Mouse (Mus musculus) CD4-positive helper T cell, adult 2 months (primary cell): ENCODE measurements at regions not wholly inside any gene's neighbourhood (a gene's known extent, or its start where the extent isn't known, plus 50 kb on each side); places are given as distances from the start of the nearest gene placed in this dataset.
"Not testable (repeated sequence)": the region's sequence is repeated elsewhere in the genome, so short reads cannot be mapped to it uniquely, and the experiment has no call there.

Experiments
- DNase-seq: peaks from one replicate; pipeline ENCODE4 v3.0.0-alpha.2; 2012; ENCODE audit warnings: low read depth, missing footprints, low spot score

DNA sequence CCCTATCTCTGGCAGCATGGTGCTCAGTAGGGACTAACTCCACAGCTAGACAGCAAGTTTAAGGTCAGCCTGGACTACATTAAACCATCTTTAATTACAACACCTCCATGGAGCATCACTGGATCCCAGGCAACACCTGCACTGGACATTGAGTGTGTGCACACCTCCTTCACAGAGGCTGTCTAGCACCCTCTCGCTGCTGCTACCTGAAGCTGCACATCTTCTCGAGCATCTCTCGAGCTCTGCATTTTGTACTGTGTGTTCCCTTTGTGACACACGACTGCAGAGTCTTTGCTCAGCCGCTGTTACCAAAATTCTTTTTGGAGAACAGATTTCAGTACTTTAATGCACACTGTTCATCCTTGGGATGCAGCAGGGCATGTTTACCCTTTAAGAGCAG lies 212.2 kb upstream of the Smim15 start:
- no peak for DNase-seq

- peak; percentile 93 for DNase-seq
These were observed 213.0 kb upstream of the Smim15 start for GRCm38 (mm10) chr13:107831221-107831681.

DNA sequence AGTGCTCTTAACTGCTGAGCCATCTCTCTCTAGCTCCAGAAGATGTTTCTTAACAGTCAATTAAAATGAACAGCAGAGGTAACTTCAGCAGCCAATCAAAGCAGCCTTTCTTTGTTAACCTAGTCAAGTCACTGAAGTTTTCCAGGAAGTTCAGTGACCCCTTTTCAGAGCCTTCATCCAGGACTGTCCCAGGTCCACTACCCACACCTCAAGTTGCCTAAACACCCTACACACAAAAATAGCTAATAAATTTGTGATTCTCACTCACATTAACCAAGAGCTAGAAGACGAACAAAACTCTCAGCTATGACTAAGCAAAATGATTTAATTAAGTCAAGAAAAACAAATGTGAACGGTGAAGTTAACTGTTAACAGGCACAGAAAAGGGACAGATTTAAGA lies 214.0 kb upstream of the Smim15 start:
- no peak for DNase-seq

DNA sequence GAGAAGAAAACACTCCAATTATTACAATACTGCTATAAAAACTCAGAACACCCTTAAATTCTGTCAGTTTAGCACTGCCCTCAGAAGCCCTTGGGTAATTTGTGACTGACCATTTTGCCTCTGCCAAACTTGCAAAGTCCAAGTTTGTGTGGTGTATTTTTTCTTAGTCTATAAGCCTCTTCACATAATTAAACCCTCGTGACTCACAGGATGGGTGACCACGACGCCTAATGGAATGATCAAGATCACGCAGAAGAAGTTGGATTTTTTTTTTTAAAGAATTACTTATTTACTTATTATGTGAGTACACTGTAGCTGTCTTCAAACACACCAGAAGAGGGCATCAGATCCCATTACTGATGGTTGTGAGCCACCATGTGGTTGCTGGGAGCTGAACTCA lies 214.4 kb upstream of the Smim15 start:
- no peak for DNase-seq

DNA sequence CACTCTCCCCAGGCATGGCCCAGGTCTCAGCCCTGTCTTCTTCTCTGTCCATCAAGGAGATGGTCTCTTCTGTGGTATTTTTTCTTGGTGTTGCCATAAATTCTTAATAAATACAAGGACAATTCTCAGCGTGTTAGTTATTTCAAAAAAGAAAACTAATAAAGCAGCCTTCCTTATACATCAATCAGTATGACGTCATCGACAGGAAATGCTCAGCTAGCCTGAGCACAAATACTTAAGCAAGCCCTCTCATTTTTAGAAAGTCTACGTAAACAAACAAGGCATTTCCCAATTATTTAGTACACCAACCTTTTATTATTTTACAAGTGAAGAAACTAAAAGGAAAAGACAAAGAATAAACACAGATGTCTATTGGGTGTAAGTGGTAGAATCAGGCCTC lies 218.6 kb upstream of the Smim15 start:
- DNase-seq, result peak; percentile 51

DNA sequence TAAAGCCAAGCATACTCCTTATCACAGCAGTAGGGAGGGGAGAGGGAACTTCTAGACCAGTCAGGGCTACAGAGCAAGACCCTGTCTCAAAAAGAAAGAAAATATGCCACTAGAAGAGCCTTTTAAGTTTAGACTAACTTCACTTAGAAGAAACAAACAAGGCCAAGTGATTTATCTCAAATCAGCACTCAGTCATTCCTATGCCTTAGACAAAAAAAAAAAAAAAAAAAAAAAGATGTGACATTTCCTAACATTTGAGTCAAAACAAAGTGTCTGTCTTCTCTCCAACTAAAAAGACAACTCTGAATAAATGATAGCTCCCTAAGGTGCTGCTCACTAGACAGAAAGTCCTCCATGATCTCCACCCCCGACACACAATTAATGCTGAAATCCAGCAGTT lies 220.9 kb upstream of the Smim15 start:
- DNase-seq, result no peak

GRCm38 (mm10) chr13:107822198-107822597 lies 222.0 kb upstream of the Smim15 start:
- DNase-seq, result no peak

- DNase-seq, result no peak
These were observed 230.6 kb upstream of the Smim15 start for GRCm38 (mm10) chr13:107813562-107814161.

DNA sequence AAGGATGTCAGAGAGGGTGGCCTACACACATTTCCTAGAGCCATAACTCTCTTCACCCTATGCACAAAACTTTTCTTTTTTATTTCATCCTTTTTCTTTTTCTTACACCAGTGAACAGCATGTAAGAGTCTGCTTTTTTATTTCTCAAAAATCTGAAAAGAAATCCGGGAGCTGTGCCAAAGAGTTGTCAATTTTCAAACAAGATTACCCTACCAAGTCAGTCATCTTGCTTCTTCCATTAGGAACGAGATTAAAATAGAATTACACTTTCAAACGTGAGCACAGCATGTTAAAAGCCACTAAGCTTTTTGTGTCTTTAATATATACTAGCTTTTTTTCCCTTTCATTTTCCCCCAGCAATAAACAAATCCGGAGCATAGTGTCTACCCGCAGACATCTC lies 232.2 kb upstream of the Smim15 start:
- DNase-seq, result no peak

- no peak for DNase-seq
These were observed 233.4 kb upstream of the Smim15 start for GRCm38 (mm10) chr13:107810802-107811192.

GRCm38 (mm10) chr13:107810060-107810801 lies 234.0 kb upstream of the Smim15 start:
- no peak for DNase-seq

DNA sequence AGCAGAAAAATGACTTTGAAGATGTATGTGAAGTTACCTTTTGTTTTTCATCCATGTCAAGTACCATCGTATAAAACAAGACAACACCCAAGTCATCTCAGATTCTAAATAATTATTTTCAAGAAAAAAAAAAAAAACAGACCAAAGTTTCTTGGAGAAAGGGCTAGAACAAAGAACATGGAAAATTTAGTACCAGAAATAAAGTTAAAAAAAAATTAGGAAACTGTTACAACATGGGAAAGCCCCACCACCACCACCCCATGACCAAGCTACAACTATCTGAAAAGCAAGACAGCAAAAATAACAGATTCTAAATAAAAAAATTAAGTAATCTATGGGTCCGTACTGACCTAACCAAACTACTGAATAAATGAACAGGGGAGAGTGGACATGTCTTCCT lies 235.3 kb upstream of the Smim15 start:
- no peak for DNase-seq

- DNase-seq, result peak; percentile 15
These were observed 239.8 kb upstream of the Smim15 start for GRCm38 (mm10) chr13:107804418-107804817.

- DNase-seq, result no peak
These were observed 244.9 kb upstream of the Smim15 start for GRCm38 (mm10) chr13:107799199-107799945.

DNA sequence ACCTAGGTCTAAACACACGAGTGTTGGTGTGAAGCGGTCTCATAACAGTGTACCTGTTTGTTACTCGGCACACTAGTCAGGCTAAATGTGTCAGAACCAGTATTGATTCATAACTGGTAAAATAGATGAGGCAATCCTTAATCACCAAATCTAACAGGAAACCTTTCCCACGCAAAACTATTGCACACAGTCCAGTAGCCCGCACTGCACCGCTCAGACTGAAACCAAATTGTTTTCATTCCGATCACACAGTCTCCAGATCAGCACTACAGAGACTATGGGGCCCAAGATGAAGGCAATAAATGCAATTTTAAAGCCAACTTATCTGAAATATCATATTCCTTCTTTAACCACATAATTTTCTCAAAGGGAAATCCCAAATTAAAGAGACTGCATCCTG lies 246.1 kb upstream of the Smim15 start:
- no peak for DNase-seq

DNA sequence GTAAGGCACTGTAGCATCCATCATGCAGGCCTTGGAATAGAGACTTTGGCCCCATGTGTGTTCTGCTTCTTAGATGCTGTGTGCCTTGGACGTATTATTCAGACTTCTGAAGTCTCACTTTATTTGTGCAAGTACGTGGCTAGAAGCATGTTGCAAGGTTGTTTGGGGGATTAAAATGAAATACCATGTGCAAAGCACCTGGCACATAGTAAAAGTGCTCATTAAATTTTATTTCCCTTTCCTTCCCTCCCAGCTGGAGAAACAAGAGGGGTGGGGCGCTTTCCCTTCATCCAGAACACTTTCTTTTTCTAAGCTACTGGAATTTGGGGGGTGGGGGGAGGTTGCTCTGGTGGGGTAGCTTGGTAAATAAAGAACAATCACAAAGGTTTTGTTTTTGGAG lies 248.7 kb upstream of the Smim15 start:
- no peak for DNase-seq

DNA sequence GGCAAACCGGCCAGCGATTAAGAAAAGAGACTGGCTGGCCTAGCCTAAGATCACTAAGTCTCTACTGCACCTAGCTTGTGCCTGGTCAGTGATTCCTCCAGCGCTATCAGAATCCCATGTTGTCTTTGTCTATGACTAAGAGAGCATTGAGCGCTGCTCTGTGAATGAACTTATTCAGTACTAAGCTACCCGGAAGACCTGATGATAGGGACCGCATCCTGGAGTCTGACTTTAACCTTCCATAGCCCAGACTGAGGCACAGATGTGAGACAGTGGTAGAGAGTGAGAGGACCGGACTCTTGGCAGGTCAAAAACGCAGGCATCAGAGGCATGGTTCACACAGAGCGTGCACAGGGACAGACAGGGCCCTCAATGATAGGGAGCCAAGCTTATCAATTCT lies 252.5 kb upstream of the Smim15 start:
- DNase-seq, result no peak

DNA sequence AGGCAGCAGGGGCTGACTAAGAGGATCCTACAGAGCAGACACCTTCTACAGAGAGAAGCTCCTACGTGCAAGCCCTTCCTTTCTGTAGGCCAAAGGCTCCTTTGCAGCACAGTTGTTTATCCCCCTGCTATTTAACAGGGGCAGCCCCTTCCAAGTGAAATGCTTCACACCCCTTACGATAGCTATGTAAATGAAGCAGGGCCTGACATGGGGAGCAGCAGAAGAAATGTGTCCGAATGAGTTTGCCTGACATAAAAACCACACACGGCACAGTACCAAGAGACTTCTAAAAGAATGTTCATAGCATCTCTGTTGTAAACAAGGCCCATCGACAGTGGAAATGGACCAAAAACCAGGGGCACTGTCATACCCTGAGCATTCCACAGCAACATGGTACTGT lies 259.3 kb upstream of the Smim15 start:
- no peak for DNase-seq

DNA sequence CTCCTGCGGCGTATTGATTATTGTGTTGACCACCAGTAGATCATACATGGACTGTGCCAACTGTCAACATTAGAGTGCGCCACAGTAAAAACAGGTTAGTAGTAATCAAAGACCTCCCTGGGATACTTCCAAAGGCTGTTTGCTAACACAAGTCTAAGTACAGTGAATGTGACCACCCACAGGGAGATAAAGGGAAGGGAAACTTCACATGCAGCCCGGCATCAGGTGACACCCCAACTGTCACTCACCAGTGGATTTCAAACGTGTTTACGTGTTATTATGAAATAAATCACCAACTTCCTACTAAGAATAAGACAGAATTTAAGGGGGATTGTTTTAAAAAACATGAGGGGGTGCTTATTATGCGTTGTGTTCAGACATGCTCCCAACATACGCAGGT lies 262.5 kb upstream of the Smim15 start:
- no peak for DNase-seq

GRCm38 (mm10) chr13:107781221-107781620 lies 263.0 kb upstream of the Smim15 start:
- no peak for DNase-seq

GRCm38 (mm10) chr13:107779591-107779990 lies 264.7 kb upstream of the Smim15 start:
- peak; percentile 7 for DNase-seq

DNA sequence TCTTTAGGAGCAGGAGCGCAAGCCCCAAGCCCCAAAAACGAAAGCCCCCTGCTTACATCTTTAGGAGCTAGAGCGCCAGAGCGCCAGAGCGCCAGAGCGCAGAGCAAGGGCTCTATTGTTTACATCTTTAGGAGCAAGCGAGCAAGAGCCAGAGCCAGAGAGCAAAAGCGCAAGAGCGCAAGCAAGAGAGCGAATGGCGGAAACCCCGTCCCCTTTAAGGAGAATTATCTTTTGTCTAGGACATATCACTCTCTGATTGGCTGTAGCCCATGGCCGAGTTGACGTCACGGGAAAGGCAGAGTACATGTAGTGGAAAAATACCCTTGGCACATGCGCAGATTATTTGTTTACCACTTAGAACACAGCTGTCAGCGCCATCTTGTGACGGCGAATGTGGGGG lies 269.7 kb upstream of the Smim15 start:
- DNase-seq, result not testable (repeated sequence)

DNA sequence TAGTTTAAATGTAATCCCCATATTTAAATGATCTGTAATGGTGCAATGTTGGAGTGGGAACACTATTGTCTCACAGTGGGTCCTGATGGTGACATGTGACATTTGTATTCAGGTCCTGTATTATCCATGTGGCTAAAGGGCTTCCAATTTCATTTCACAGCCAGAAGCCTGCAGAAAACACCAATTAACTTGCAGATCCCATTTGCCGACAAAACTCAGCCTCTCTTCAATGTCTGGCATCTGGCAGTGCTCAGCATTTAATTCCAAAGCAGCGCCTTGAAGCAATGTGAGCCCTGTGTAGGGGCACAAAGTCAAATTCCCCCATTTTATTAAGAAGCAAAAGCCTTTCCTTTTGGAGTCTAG lies 277.0 kb upstream of the Smim15 start:
- no peak for DNase-seq
